Mouse (Mus musculus) urinary bladder, adult 2 months (tissue): ENCODE measurements around the gene Rab31. TPM values are rescaled to one million over a fixed set of nuclear protein-coding genes. Genes with fewer than 3 reads are reported as not detected.
A peak's percentile ranks its signal among the peaks of the same experiment; 100 is the strongest.

Source experiments
- DNase-seq: peaks from one replicate; pipeline ENCODE4 v3.0.0; 2022; ENCODE audit warnings: low spot score
- polyA plus RNA-seq: library from polyadenylated mRNA; depleted of rRNA; stranded (reverse); fragments of >200 nt; gene quantifications from 2 replicates; pipeline ENCODE4 v1.2.3, GENCODE M21; 2012

The Rab31 gene
- polyA plus RNA-seq, 1 experiment = 34.2 TPM

GRCm38 (mm10) chr17:65783182-65784161 lies 10.9 kb upstream of the Rab31 start:
- DNase-seq = peak; percentile 63

- DNase-seq = peak; percentile 83
These were observed 10.1 kb upstream of the Rab31 start, which contains the start of gene Ppp4r1 for GRCm38 (mm10) chr17:65782551-65783141. TSS of gene Ppp4r1 (plus strand) at chr17:65782573.

GRCm38 (mm10) chr17:65780970-65781369 lies 8.4 kb upstream of the Rab31 start:
- DNase-seq = no peak

- no peak for DNase-seq
These were observed 4.9 kb upstream of the Rab31 start for GRCm38 (mm10) chr17:65777461-65777860.

GRCm38 (mm10) chr17:65776228-65776627 lies 3.7 kb upstream of the Rab31 start:
- no peak for DNase-seq

GRCm38 (mm10) chr17:65774439-65774838 lies 1.9 kb upstream of the Rab31 start:
- no peak for DNase-seq

GRCm38 (mm10) chr17:65773617-65774016 lies 1.1 kb upstream of the Rab31 start:
- no peak for DNase-seq

- DNase-seq = no peak
These were observed 1.3 kb downstream of the Rab31 start for GRCm38 (mm10) chr17:65770982-65771915.

GRCm38 (mm10) chr17:65768486-65768885 lies 4.1 kb downstream of the Rab31 start:
- DNase-seq = no peak

- no peak for DNase-seq
These were observed 9.3 kb downstream of the Rab31 start for GRCm38 (mm10) chr17:65763221-65763620.

- DNase-seq = no peak
These were observed 15.4 kb downstream of the Rab31 start for GRCm38 (mm10) chr17:65757150-65757549.

GRCm38 (mm10) chr17:65755857-65756256 lies 16.7 kb downstream of the Rab31 start:
- no peak for DNase-seq

- no peak for DNase-seq
These were observed 19.4 kb downstream of the Rab31 start for GRCm38 (mm10) chr17:65753130-65753529.

GRCm38 (mm10) chr17:65750301-65750700 lies 22.3 kb downstream of the Rab31 start:
- no peak for DNase-seq

- no peak for DNase-seq
These were observed 22.7 kb downstream of the Rab31 start for GRCm38 (mm10) chr17:65749803-65750202.

GRCm38 (mm10) chr17:65748997-65749396 lies 23.6 kb downstream of the Rab31 start:
- DNase-seq = no peak

- no peak for DNase-seq
These were observed 26.2 kb downstream of the Rab31 start for GRCm38 (mm10) chr17:65746314-65746713.

- DNase-seq = no peak
These were observed 28.8 kb downstream of the Rab31 start for GRCm38 (mm10) chr17:65743664-65744330.

- no peak for DNase-seq
These were observed 29.6 kb downstream of the Rab31 start for GRCm38 (mm10) chr17:65742969-65743368.

GRCm38 (mm10) chr17:65742245-65742905 lies 30.2 kb downstream of the Rab31 start:
- DNase-seq = no peak

- no peak for DNase-seq
These were observed 31.0 kb downstream of the Rab31 start for GRCm38 (mm10) chr17:65741565-65741964.
